Mouse (Mus musculus) central nervous system, embryonic 18 days (tissue): ENCODE data around the gene Gm49395. TPM values are rescaled to one million over a fixed set of nuclear protein-coding genes. Genes with fewer than 3 reads are reported as not detected.

ENCODE experiments used
- polyA plus RNA-seq: library from polyadenylated mRNA; depleted of rRNA; stranded (reverse); fragments of >200 nt; gene quantifications from 2 replicates; pipeline ENCODE4 v1.2.3, GENCODE M21; 2012; rRNA removed

The Gm49395 gene
- 0.57 and 1.0 TPM in 2 replicates for polyA plus RNA-seq

GRCm38 (mm10) chr13:115101355-115102191, at the start of gene Gm49395, which contains the start of gene Itga1:
Gm49395 (minus strand) TSS chr13:115101921.
Itga1 (minus strand) TSS chr13:115101964.

GRCm38 (mm10) chr13:115090069-115090976, 11.4 kb downstream of the Gm49395 start, which contains the start of gene Pelo:
Pelo (minus strand) TSS chr13:115090186.

Other genes with a start within 250 kb of the Gm49395 start
- gene Itga2, start 169.8 kb downstream of the Gm49395 start, polyA plus RNA-seq, result 0.58 and 0.76 TPM in 2 replicates
- 29.8 and 30.4 TPM in 2 replicates for gene Pelo, start 11.7 kb downstream of the Gm49395 start, polyA plus RNA-seq
- 2.7 and 2.9 TPM in 2 replicates for gene Itga1, start within 50 bp of the Gm49395 start, polyA plus RNA-seq